Mouse (Mus musculus) heart, postnatal 0 days (tissue): ENCODE results near the gene Tex33. TPM values are rescaled to one million over a fixed set of nuclear protein-coding genes. Genes with fewer than 3 reads are reported as not detected.
A peak's percentile ranks its signal among the peaks of the same experiment; 100 is the strongest.

Experiments used
- ATAC-seq: fragments of 200-750 bp; cut with Nextera tagmentation; 2 replicates; pipeline ENCODE4 v1.8.0; 2017; ENCODE audit warnings: low read depth, moderate number of reproducible peaks, moderate library complexity; ENCODE audit not compliant: insufficient read depth
- DNase-seq: peaks from one replicate; pipeline ENCODE4 v3.0.0-alpha.2; 2016; ENCODE audit warnings: low spot score
- H3K27ac ChIP-seq: fragments of 300-500 bp; sonication (generic); 2 replicates; pipeline ENCODE4 v1.5.1; 2014; ENCODE audit warnings: low read depth, mild to moderate bottlenecking
- H3K27me3 ChIP-seq: fragments of 300-500 bp; sonication (generic); 2 replicates; pipeline ENCODE4 v1.6.1; 2014; ENCODE audit warnings: low read length, mixed read lengths; ENCODE audit not compliant: control insufficient read depth, insufficient read depth
- H3K36me3 ChIP-seq: fragments of 300-500 bp; sonication (generic); replicated peaks from 2 replicates; pipeline ENCODE4 v1.6.1; 2014; ENCODE audit warnings: low read length, mixed read lengths; ENCODE audit not compliant: control insufficient read depth, insufficient read depth
- H3K4me1 ChIP-seq: fragments of 300-500 bp; sonication (generic); 2 replicates; pipeline ENCODE4 v1.6.1; 2014; ENCODE audit warnings: antibody characterized with exemption; ENCODE audit not compliant: control insufficient read depth, insufficient read depth
- H3K4me2 ChIP-seq: fragments of 300-500 bp; sonication (generic); 2 replicates; pipeline ENCODE4 v1.6.1; 2014; ENCODE audit warnings: low read depth, mild to moderate bottlenecking, low read length, moderate library complexity
- H3K4me3 ChIP-seq: fragments of 300-500 bp; sonication (generic); 2 replicates; pipeline ENCODE4 v1.5.1; 2014; ENCODE audit warnings: low read depth, low read length
- H3K9ac ChIP-seq: fragments of 300-500 bp; sonication (generic); replicated peaks from 2 replicates; pipeline ENCODE4 v1.6.1; 2014; ENCODE audit warnings: low read depth, low read length, mixed read lengths
- H3K9me3 ChIP-seq: fragments of 300-500 bp; sonication (generic); replicated peaks from 2 replicates; pipeline ENCODE4 v1.6.1; 2016; ENCODE audit warnings: low read length; ENCODE audit not compliant: control insufficient read depth
- CTCF ChIP-seq: IDR thresholded peaks from 2 replicates; pipeline ENCODE4 v1.5.1; 2016; ENCODE audit warnings: antibody characterized with exemption, control low read depth, low read depth
- EP300 ChIP-seq: IDR thresholded peaks from 2 replicates; pipeline ENCODE4 v1.6.1; 2016; ENCODE audit warnings: antibody characterized with exemption, low read depth
- WGBS: fragments of 180-500 bp; shearing (Covaris S2); extraction: QIAGEN DNeasy Blood & Tissue Kit; methylation state at CpG from one replicate; pipeline ENCODE4 v1.1.7; 2014; 5-methylcytosine and 5-hydroxymethylcytosine counted together
- polyA plus RNA-seq: library from polyadenylated mRNA; unstranded; fragments of >200 nt; fragmentation: Nextera tagmentation; extraction: Ambion mirVana; gene quantifications from 2 replicates; pipeline ENCODE4 v1.2.1, GENCODE M21; 2015
- total RNA-seq: library from RNA; depleted of rRNA; stranded (reverse); fragments of >200 nt; gene quantifications from 2 replicates; pipeline ENCODE4 v1.2.3, GENCODE M21; 2014; ENCODE audit warnings: low replicate concordance

Tex33 gene
- total and polyA plus RNA-seq, 2 experiments from 2014 or later, result not detected

DNA sequence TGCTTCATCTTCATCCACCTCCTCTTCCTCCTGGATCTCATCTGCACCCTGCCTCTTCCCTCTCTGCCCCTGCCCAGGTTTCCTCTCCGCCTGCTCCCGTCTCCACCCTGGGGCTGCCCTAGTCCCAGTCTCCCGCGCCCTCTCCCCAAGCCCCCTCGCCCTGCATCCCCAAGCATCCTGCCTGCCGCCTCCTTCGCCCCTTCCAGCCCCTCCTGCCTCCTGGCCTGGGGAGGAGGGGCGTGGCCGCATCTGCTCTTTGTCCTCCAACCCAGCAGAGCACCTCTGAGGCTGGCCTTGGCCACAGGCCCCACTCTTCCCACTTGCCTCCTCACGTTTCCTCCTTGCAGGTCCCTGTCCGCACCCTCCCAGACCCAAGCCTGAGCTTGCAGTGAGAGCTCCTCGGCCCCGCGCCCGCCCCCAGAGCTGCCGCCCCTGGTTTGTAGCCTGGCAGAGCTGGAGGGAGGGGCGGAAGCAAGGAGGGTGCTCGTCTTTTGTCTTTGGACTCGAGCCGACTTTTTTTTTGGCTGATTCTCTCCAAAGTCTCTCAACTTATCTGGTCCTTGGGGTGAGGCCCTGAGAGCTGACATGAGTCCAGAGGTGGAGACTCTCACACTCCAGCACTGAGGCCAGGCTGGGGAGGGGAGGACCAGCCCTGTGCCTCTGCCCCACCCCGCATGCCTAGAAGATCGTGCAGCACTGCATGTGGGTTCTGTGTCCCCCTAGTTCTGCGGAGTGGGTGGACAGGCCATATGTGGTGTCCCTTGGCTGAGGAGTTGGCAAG is 41.7 kb upstream of the Tex33 start:
- Histone ChIP-seq H3K27me3 (no peaks in the 10 kb centered on the region), H3K4me1 (peaks cover 9% of the 10 kb centered on the region), H3K9ac (peak overlapping the region; percentile 29; the same call in 1 of the 2 replicates), H3K27ac (peak overlapping the region; percentile 70), H3K4me2 (peak overlapping the region; percentile 53), H3K4me3 (peak overlapping the region; percentile 30), H3K36me3 (peaks cover 5% of the 10 kb centered on the region), H3K9me3 (no peaks in the 10 kb centered on the region)
- WGBS, result 22% methylated on average over 23 of the region's 23 CpGs
- ATAC-seq (peak; percentile 25), DNase-seq (peak; percentile 42)
- no peak for TF ChIP-seq CTCF
- no peak for TF ChIP-seq EP300

DNA sequence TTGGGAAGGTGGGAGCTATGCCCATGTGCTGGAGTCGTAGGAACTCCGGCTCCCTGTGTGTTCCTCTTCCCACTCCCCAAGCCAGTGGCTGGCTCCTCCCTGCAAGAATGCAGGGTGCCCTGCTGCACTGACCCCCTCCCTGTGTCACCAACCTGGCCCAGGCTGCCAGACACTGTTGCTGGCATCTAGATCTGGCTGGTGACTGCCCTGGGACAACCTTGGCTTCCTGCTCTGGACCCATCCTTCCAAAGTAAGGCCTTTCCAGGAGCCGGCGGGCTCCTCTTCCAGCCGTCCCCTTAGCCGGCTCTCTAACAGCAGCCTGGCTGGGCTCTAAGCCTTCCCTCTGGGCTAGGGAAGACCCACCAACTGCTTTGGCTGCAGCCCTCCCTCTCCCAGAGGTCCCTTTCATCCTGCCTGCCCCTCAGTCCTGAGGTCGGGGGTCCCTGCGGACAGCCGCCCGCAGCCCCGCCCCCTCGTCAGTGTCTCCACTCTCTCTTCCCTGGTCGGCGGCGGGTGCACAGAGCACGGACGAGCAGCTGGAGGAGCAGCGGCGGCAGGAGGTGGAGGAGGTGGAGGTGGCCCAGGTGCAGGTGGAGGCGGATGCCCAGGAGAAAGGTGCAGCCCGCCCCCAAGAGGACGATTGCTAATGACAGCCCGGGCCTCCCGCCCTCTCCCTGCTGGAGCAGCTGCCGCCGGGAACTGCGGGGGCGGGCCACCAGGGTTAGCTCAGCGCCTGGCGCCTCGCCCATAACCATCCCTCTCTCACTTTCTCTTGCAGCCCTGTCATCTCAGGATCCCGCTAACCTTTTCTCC is 40.9 kb upstream of the Tex33 start:
- H3K9me3 ChIP-seq, result no peaks in the 10 kb centered on the region
- no peaks in the 10 kb centered on the region for H3K27me3 ChIP-seq
- peak overlapping the region; percentile 70; the same call in 1 of the 2 replicates for H3K27ac ChIP-seq
- peak overlapping the region; percentile 29; the same call in 1 of the 2 replicates for H3K9ac ChIP-seq
- H3K4me1 ChIP-seq, result peaks cover 9% of the 10 kb centered on the region
- ATAC-seq (peak; percentile 67), DNase-seq (peak; percentile 76)
- H3K36me3 ChIP-seq, result peaks cover 5% of the 10 kb centered on the region
- WGBS, result 18% methylated on average over 26 of the region's 32 CpGs
- H3K4me2 ChIP-seq, result peak overlapping the region; percentile 53
- H3K4me3 ChIP-seq, result peak overlapping the region; percentile 30
- TF ChIP-seq CTCF (no peak), EP300 (no peak)

DNA sequence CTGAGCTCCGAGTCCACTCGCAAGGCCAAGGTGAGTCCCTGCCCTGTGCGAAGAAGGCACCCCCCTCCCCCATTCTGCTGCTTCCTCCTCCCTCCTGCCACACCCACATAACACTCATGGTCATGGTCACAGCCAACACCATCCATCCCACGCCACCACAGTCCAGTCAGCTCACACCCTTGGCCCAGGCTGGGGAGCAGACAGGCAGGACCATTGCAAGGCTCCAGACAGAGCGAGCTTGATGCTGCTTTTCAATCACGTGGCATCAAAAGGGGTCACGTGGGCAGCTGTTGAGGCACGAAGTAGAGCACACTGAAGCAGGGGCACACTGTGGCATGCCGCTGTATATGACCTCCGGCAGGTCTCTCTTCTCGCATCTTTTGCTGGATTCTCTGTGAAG is 40.0 kb upstream of the Tex33 start:
- no peak for TF ChIP-seq CTCF
- no peak overlapping the region for H3K27ac ChIP-seq
- DNase-seq (no peak), ATAC-seq (no peak)
- H3K9ac ChIP-seq, result no peak overlapping the region
- H3K36me3 ChIP-seq, result peaks cover 5% of the 10 kb centered on the region
- peaks cover 9% of the 10 kb centered on the region for H3K4me1 ChIP-seq
- no peak overlapping the region for H3K4me3 ChIP-seq
- H3K9me3 ChIP-seq, result no peaks in the 10 kb centered on the region
- H3K27me3 ChIP-seq, result no peaks in the 10 kb centered on the region
- WGBS, result 89% methylated on average over 11 of the region's 11 CpGs
- no peak overlapping the region for H3K4me2 ChIP-seq

DNA sequence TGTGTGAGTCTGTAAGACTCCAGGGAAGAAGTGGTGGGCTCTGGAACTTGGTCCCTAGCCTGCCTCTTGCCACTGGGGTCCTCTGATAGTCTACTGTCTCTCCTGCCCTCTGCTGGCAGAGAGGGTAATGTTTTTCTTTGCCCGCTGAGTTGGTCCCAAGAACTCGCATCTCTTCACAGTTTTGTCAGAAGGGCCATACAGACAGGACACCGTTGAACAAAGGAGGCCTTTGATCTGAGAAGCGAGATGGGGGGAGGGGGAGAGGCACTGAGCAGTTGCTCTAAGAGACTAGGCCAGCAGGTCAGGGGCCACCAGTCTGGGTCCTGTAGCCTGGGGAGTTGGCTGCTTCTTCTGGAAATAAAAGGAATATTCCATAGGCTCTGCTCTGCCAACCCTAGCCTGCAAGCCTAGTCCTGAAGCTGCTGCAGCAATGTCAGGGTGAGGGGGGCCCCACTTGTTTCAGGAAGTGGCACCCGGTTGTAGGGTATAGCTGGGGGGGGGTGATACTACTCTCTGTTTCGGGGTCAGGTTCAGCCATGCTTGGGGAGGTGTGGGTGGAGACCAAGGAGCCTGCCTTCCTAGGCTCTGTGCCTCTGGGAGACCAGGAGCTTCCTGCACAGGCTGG is 39.3 kb upstream of the Tex33 start:
- no peaks in the 10 kb centered on the region for H3K9me3 ChIP-seq
- TF ChIP-seq CTCF, result peak; percentile 64
- TF ChIP-seq EP300, result no peak
- H3K9ac ChIP-seq, result no peak overlapping the region
- peak; percentile 47 for DNase-seq
- no peak overlapping the region for H3K27ac ChIP-seq
- no peak overlapping the region for H3K4me3 ChIP-seq
- H3K36me3 ChIP-seq, result peaks cover 5% of the 10 kb centered on the region
- no peak for ATAC-seq
- peaks cover 9% of the 10 kb centered on the region for H3K4me1 ChIP-seq
- WGBS, result 52% methylated on average over 6 of the region's 6 CpGs
- no peaks in the 10 kb centered on the region for H3K27me3 ChIP-seq
- no peak overlapping the region for H3K4me2 ChIP-seq

- Histone ChIP-seq H3K4me2 (no peak overlapping the region), H3K9me3 (no peaks in the 10 kb centered on the region), H3K9ac (no peak overlapping the region), H3K27me3 (peaks cover 14% of the 10 kb centered on the region), H3K4me1 (no peaks in the 10 kb centered on the region; the same call in none of the 2 replicates), H3K4me3 (no peak overlapping the region), H3K36me3 (peaks cover 5% of the 10 kb centered on the region), H3K27ac (no peak overlapping the region)
- TF ChIP-seq EP300 (no peak), CTCF (no peak)
- 77% methylated on average over 7 of the region's 7 CpGs for WGBS
- DNase-seq, result no peak
- ATAC-seq, result no peak
Measured at GRCm38 (mm10) chr15:78431541-78432121, 35.9 kb upstream of the Tex33 start.
